Mouse (Mus musculus) neural tube, embryonic 15.5 days (tissue): ENCODE results near the gene Pkp4. TPM values are rescaled to one million over a fixed set of nuclear protein-coding genes. Genes with fewer than 3 reads are reported as not detected.

ENCODE experiments used
- ATAC-seq: fragments of 200-750 bp; cut with Nextera tagmentation; 2 replicates; pipeline ENCODE4 v1.8.0; 2017; ENCODE audit warnings: mild to moderate bottlenecking, moderate TSS enrichment, moderate library complexity; ENCODE audit not compliant: low FRiP score
- H3K27ac ChIP-seq: fragments of 300-500 bp; sonication (generic); replicated peaks from 2 replicates; pipeline ENCODE4 v1.5.1; 2015; ENCODE audit warnings: mild to moderate bottlenecking, inconsistent platforms
- H3K27me3 ChIP-seq: fragments of 300-500 bp; sonication (generic); replicated peaks from 2 replicates; pipeline ENCODE4 v1.6.1; 2015; ENCODE audit warnings: inconsistent platforms
- H3K36me3 ChIP-seq: fragments of 300-500 bp; sonication (generic); 2 replicates; pipeline ENCODE4 v1.6.1; 2015; ENCODE audit warnings: inconsistent platforms
- H3K4me1 ChIP-seq: fragments of 300-500 bp; sonication (generic); 2 replicates; pipeline ENCODE4 v1.6.1; 2015; ENCODE audit warnings: inconsistent platforms
- H3K4me2 ChIP-seq: fragments of 300-500 bp; sonication (generic); 2 replicates; pipeline ENCODE4 v1.6.1; 2015; ENCODE audit warnings: inconsistent platforms, mild to moderate bottlenecking, moderate library complexity
- H3K4me3 ChIP-seq: fragments of 300-500 bp; sonication (generic); replicated peaks from 2 replicates; pipeline ENCODE4 v1.5.1; 2015; ENCODE audit warnings: mild to moderate bottlenecking, inconsistent platforms
- H3K9ac ChIP-seq: fragments of 300-500 bp; sonication (generic); replicated peaks from 2 replicates; pipeline ENCODE4 v1.6.1; 2015; ENCODE audit warnings: mild to moderate bottlenecking, inconsistent platforms
- H3K9me3 ChIP-seq: fragments of 300-500 bp; sonication (generic); replicated peaks from 2 replicates; pipeline ENCODE4 v1.6.1; 2016; ENCODE audit warnings: inconsistent platforms
- WGBS: fragments of 180-500 bp; shearing (Covaris S2); methylation state at CpG from one replicate; pipeline ENCODE4 v1.1.7; 2015; ENCODE audit warnings: mixed read lengths; 5-methylcytosine and 5-hydroxymethylcytosine counted together
- polyA plus RNA-seq: library from polyadenylated mRNA; unstranded; fragments of >200 nt; fragmentation: Nextera tagmentation; extraction: Ambion mirVana; gene quantifications from 2 replicates; pipeline ENCODE4 v1.2.1, GENCODE M21; 2015

Gene Pkp4
- polyA plus RNA-seq, 1 experiment from 2014 or later: 24.6 TPM

DNA sequence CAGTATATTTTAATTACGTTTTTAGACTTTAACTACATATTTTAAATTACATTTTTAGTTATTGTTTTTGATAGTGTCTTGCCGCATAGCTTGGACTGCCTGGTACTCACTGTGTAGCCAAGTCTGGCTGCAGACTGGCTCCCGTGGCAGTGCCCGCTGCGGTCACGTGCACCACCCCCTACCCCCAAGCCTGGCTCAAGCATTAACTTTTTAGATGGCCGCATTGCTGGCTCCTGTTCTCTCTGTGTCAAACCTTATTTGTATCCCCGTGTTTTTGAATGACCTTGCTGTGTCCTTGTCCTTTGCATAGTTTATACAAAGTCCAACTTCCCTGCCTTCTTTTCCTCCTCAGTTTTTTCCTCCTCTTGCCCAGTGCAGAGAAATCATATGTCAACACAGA, 25.5 kb downstream of the Pkp4 start:
- no peak overlapping the region for H3K27ac ChIP-seq
- 94% methylated on average over 8 of the region's 8 CpGs for WGBS

DNA sequence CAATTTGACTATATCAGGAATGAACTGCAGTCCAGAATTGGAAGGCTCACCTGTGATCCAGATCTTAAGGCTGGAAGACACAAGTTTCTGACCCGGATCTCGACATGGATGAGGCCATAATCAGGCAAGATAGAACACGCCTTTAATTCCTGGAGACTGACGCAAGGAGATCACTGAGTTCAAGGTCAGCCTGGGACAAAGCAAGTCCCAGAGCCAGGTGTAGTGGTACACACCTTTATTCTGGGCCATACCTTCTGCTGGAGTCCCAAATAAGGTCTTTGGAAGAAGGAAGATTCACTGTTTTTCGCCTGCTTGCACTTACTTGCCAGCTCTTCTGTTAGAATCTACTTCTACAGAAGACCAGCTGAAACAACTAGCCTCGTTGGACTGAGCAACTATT, 26.3 kb downstream of the Pkp4 start:
- no peak overlapping the region for H3K27ac ChIP-seq
- no peak overlapping the region for H3K9ac ChIP-seq
- WGBS: 97% methylated on average over 6 of the region's 6 CpGs
- H3K36me3 ChIP-seq: no peaks in the 10 kb centered on the region
- H3K9me3 ChIP-seq: no peaks in the 10 kb centered on the region
- H3K4me3 ChIP-seq: no peak overlapping the region
- H3K4me1 ChIP-seq: peaks cover 25% of the 10 kb centered on the region
- H3K4me2 ChIP-seq: no peak overlapping the region
- no peaks in the 10 kb centered on the region for H3K27me3 ChIP-seq
- no peak for ATAC-seq

More for the DNA sequence above, 25.5 kb downstream of the Pkp4 start:
- Histone ChIP-seq H3K4me3 (no peak overlapping the region), H3K4me2 (no peak overlapping the region), H3K9me3 (no peaks in the 10 kb centered on the region), H3K27me3 (no peaks in the 10 kb centered on the region), H3K9ac (no peak overlapping the region), H3K4me1 (peaks cover 17% of the 10 kb centered on the region), H3K36me3 (no peaks in the 10 kb centered on the region)
- ATAC-seq: no peak

GRCm38 (mm10) chr2:59188306-59188705, 27.7 kb downstream of the Pkp4 start:
- Histone ChIP-seq H3K27ac (no peak overlapping the region), H3K4me3 (no peak overlapping the region), H3K4me1 (peaks cover 28% of the 10 kb centered on the region), H3K36me3 (no peaks in the 10 kb centered on the region), H3K27me3 (no peaks in the 10 kb centered on the region), H3K4me2 (no peak overlapping the region), H3K9ac (no peak overlapping the region), H3K9me3 (no peaks in the 10 kb centered on the region)
- ATAC-seq: no peak
- WGBS: 83% methylated on average over 8 of the region's 8 CpGs

DNA sequence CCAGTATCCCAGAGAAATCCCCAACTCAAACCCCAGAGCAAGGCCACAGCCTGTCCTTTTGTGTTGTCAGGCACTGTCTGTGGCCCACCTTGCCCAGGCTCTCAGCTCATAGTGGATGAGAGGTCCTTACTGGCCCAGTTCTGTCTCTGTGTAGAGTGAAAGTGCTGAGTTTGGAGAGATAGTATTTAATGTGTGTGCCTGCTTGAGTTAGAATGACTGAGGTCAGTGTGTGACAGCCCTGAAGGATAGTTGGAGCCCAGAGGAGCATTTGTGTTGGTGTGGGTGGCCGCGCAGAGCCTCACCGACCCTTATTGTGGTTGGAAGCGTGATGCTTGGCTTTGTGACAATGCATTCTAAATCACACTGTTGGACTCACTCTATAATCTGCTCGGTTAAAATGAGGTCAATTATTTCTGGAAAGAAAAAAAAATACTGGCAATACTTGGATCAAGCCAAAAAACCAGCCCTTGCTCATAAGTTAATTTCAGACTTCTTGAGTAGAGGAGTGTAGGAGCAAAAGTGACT, 29.1 kb downstream of the Pkp4 start:
- Histone ChIP-seq H3K4me3 (no peak overlapping the region), H3K27ac (0 out of 2 replicates have a peak overlapping the region, but pooled peaks have one; percentile 9), H3K36me3 (no peaks in the 10 kb centered on the region), H3K4me2 (no peak overlapping the region), H3K9ac (no peak overlapping the region), H3K27me3 (no peaks in the 10 kb centered on the region), H3K4me1 (peaks cover 28% of the 10 kb centered on the region), H3K9me3 (no peaks in the 10 kb centered on the region)
- no peak for ATAC-seq
- WGBS: 68% methylated on average over 5 of the region's 5 CpGs

DNA sequence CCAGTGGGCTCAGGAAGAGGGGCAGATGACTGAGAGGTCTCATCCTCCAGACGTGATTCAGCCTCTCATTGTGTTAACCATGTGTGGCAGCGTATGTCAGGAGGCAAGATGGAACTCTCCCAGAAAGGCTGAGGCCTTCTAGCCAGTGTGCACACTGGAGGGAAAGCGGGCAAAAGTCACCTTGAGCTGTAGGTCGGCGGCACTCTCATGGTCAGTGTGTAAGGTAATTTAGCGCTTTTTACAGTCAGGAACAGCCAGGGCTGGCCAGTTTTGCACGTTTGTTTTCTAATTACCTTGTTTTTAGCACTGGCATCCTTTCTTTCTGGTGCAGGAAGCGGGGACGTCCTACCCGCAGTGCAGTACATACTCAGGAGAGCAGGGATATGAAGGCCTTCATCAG, 29.5 kb downstream of the Pkp4 start:
- H3K4me2 ChIP-seq: no peak overlapping the region
- H3K27me3 ChIP-seq: no peaks in the 10 kb centered on the region
- H3K36me3 ChIP-seq: no peaks in the 10 kb centered on the region
- H3K9me3 ChIP-seq: no peaks in the 10 kb centered on the region
- no peak overlapping the region for H3K4me3 ChIP-seq
- 84% methylated on average over 10 of the region's 10 CpGs for WGBS
- H3K4me1 ChIP-seq: peaks cover 28% of the 10 kb centered on the region
- no peak overlapping the region for H3K9ac ChIP-seq
- no peak for ATAC-seq
- H3K27ac ChIP-seq: no peak overlapping the region; the same call in 1 of the 2 replicates

- Histone ChIP-seq H3K36me3 (no peaks in the 10 kb centered on the region), H3K9ac (no peak overlapping the region), H3K9me3 (no peaks in the 10 kb centered on the region), H3K27ac (no peak overlapping the region; the same call in 1 of the 2 replicates), H3K4me1 (peaks cover 28% of the 10 kb centered on the region), H3K4me3 (no peak overlapping the region), H3K27me3 (no peaks in the 10 kb centered on the region), H3K4me2 (no peak overlapping the region)
- peak; percentile 46; the same call in 1 of the 2 replicates for ATAC-seq
- WGBS: 42% methylated on average over 8 of the region's 8 CpGs
Measured at GRCm38 (mm10) chr2:59191466-59191865, 30.8 kb downstream of the Pkp4 start.

GRCm38 (mm10) chr2:59193117-59193516, 32.5 kb downstream of the Pkp4 start:
- H3K4me3 ChIP-seq: no peak overlapping the region
- H3K4me1 ChIP-seq: peaks cover 28% of the 10 kb centered on the region
- H3K4me2 ChIP-seq: no peak overlapping the region
- ATAC-seq: no peak
- WGBS: 80% methylated on average over 5 of the region's 5 CpGs
- no peaks in the 10 kb centered on the region for H3K9me3 ChIP-seq
- no peaks in the 10 kb centered on the region for H3K36me3 ChIP-seq
- no peaks in the 10 kb centered on the region for H3K27me3 ChIP-seq
- no peak overlapping the region for H3K9ac ChIP-seq
- H3K27ac ChIP-seq: no peak overlapping the region

- Histone ChIP-seq H3K27ac (no peak overlapping the region), H3K36me3 (no peaks in the 10 kb centered on the region), H3K4me2 (no peak overlapping the region), H3K4me3 (no peak overlapping the region), H3K27me3 (no peaks in the 10 kb centered on the region), H3K9ac (no peak overlapping the region), H3K4me1 (peaks cover 7% of the 10 kb centered on the region; the same call in 1 of the 2 replicates), H3K9me3 (no peaks in the 10 kb centered on the region)
- ATAC-seq: no peak
- WGBS: 84% methylated on average over 4 of the region's 4 CpGs
Measured at GRCm38 (mm10) chr2:59197156-59197555, 36.5 kb downstream of the Pkp4 start.

DNA sequence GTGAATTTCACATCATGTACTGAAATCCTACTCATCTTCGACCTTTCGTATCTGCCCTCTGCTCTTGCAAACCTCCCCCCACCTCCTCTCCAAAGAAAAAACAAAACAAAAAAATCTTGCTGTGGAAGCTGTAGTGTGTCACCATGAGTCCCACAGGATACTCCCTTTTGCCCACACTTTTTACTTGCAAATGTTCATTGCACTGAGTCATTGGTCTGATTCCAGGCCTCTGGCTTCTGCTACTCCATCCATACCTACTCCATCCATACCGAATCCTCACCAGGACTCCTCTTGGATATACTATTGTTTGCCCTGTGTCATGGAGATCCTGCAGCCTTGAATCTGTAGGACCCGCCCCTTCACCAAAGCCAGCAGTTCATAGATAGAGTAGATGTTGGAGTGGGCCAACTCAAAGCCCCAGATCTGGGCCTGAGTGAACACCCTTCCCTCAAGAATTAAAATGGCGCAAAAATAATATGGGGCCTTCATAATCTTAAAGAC, 38.9 kb downstream of the Pkp4 start:
- Histone ChIP-seq H3K9ac (no peak overlapping the region), H3K27ac (no peak overlapping the region), H3K4me1 (peaks cover 18% of the 10 kb centered on the region), H3K4me2 (no peak overlapping the region), H3K9me3 (no peaks in the 10 kb centered on the region), H3K36me3 (no peaks in the 10 kb centered on the region), H3K27me3 (no peaks in the 10 kb centered on the region), H3K4me3 (no peak overlapping the region)
- ATAC-seq: no peak
- WGBS: 96% methylated on average over 5 of the region's 5 CpGs

- Histone ChIP-seq H3K4me2 (no peak overlapping the region), H3K9ac (no peak overlapping the region), H3K4me1 (peaks cover 18% of the 10 kb centered on the region), H3K36me3 (no peaks in the 10 kb centered on the region), H3K4me3 (no peak overlapping the region), H3K27ac (no peak overlapping the region), H3K9me3 (no peaks in the 10 kb centered on the region), H3K27me3 (no peaks in the 10 kb centered on the region)
- no peak for ATAC-seq
- 83% methylated on average over 3 of the region's 3 CpGs for WGBS
Measured at GRCm38 (mm10) chr2:59200511-59200910, 39.9 kb downstream of the Pkp4 start.

DNA sequence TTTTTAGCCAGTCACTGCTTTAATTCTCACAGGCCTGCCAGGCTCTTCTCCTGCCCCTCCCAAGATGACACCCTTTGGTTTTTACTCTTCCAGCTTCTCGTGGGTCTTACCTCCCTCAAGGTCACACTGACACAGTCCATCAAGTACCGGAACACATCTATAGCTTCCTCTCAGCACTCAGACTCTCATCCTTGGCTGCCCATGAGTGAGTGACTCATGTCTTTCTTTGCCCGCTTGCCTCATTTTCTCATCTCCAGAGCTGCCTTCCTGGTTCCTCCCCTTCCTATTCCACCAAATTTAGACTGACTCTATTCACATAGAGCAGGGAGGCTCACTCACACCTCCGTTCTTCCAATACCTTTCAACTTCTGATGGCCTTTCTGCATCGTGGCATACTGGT, 42.3 kb downstream of the Pkp4 start:
- Histone ChIP-seq H3K36me3 (no peaks in the 10 kb centered on the region), H3K4me2 (no peak overlapping the region), H3K27me3 (no peaks in the 10 kb centered on the region), H3K4me1 (peaks cover 25% of the 10 kb centered on the region), H3K9ac (no peak overlapping the region), H3K4me3 (no peak overlapping the region), H3K9me3 (no peaks in the 10 kb centered on the region), H3K27ac (no peak overlapping the region)
- ATAC-seq: no peak
- 70% methylated on average over 5 of the region's 5 CpGs for WGBS

DNA sequence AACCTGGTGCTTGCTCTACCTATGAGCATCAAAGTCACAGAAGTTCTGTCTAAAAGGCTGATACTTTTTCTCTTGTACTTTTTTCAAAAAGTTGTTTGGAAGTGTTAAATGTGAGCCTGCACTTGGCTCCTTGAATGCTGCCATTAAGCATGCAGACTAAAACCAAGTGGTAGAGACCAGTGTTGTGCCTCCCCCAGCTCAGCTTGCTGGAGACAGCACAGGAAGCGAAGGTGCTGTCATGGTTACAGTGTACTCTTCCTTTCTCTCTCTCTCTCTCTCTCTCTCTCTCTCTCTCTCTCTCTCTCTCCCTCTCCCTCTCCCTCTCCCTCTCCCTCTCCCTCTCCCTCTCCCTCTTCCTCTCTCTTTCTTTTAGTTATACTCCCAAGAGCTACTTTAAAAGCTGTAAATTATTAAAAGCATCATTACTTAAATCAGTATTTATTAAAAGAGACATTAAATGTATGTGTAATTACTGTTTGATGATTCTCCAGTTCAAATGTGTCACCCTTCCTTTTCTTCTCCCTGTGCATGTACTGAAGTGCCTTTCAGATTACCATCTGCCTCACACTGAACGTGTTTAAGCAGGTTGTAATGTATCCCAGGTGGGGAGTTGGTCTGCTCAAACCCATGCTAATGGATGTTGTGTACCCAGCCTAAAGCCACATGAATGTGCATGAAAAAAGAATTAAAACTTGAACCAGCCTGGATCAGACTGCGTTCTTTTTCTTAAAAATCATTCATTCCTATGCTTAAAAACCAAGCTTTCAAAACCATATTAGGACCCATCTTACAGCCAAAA, 43.2 kb downstream of the Pkp4 start:
- no peak overlapping the region for H3K4me3 ChIP-seq
- H3K9ac ChIP-seq: no peak overlapping the region
- no peak overlapping the region for H3K4me2 ChIP-seq
- H3K27me3 ChIP-seq: no peaks in the 10 kb centered on the region
- no peaks in the 10 kb centered on the region for H3K9me3 ChIP-seq
- H3K27ac ChIP-seq: no peak overlapping the region
- peak; percentile 66; the same call in 1 of the 2 replicates for ATAC-seq
- peaks cover 21% of the 10 kb centered on the region for H3K4me1 ChIP-seq
- 50% methylated on average over 3 of the region's 3 CpGs for WGBS
- no peaks in the 10 kb centered on the region for H3K36me3 ChIP-seq
